Comparison of ENCODE assay signal across 10 mouse cellular contexts in the genomic region with DNA sequence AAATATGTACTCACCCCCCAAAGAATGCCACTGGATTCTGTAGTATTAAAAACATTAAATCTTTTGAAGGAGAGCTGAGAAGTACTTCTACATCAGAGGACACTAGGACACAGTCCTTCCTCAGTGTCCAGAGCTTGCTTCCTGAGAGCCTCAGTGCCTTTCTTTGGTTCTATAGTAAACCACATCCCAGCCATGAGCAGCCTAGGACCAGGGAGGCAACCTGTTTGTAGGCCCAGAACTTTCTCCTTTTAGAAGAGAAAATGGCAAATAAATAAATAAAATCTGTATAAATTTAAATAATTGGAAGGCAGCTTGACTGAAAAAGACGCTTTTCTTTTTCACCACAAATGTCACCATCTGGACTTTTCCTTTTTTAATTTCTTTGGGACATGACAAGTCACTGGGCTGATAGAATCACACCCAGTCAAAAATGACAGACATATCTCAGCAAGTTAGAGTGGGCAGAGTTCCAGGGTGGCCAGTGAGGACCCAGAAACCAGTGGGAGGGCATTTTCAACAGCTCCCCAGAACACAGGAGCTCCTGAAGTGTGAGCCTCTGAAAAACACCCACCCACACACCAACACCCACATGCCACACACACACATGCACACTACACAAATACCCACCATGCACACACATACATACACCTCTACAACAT.
DNase-seq lines count a peak whose midpoint lies in the region.
"Had no signal": no experiment of that assay in that cellular context is flagged by ENCODE, and none has a peak within 500 bp of the region (broad histone marks: within the 10 kb centered on the region; RNA-seq: fewer than 3 reads in every experiment).

No protein-coding gene starts in this region.

- intact Hi-C loops in left cerebral cortex, postnatal 4 days (cut with DNase I): no loop called here

- peak; percentile 8 for DNase-seq in left cerebral cortex, adult 11 months (ENCODE audit: low spot score)
- no peak for DNase-seq in left cerebral cortex, postnatal 4 days
- peak; percentile 18 to 27 for DNase-seq in frontal cortex, postnatal 14 days (ENCODE audit: low spot score in 2 of 2)
- DNase-seq in left cerebral cortex, adult 9 months (ENCODE audit: low spot score in 2 of 2): peak; percentile 24 to 48
- peak; percentile 48 for DNase-seq in right cerebral cortex, postnatal 4 days
- DNase-seq in T-cell, adult 2 months (ENCODE audit: low spot score): no peak
- DNase-seq in lung, postnatal 4 days: no peak
- DNase-seq in heart, postnatal 4 days: no peak
- DNase-seq: B cell, adult 2 months; cerebellum, adult 18-20 months had no signal

Comparison
In these comparisons a context has a peak if more than half of its experiments do, and no peak if none do; other contexts are left out.
1. DNase-seq: peak in left cerebral cortex, adult 11 months (single experiment), frontal cortex, postnatal 14 days (2 of 2), left cerebral cortex, adult 9 months (2 of 2) and right cerebral cortex, postnatal 4 days (single experiment); none in left cerebral cortex, postnatal 4 days (single experiment), T-cell, adult 2 months (single experiment), lung, postnatal 4 days (0 of 2) and heart, postnatal 4 days (single experiment).